4 mouse cellular contexts compared by ENCODE assay signal in the genomic region with DNA sequence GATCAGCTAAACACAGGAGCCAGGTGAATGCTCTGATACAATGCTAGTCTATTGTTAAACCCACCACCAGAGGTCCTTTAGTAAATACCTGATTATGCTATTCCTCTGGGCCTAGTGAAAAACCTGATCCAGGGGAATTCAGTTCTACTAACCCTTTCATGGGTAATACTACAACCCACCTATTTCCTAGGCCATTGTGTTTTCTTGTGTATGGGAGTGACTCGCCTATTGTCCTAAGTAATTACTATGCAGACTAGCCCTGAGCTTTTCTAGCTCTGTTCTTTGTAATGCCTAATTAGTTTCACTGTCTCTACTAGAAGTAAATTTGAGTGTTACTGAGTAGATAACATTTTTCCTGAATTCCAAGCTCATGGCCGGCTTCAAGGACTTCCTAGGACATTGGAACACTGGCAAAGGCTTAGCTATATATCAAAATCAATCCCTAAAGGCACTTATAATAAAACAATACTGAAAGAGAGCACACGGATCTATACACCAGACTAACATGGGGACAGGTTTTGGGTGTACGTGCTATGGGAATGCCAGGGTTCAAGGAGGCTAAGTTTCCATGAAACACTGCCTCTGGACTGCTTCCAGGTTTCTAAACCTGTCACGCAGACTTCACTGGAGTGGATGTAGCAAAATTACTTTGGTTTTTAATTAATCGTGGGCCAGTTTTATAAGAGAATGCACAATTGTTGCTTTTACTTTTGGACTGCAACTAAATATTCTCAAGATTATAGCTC. TPM values are rescaled to one million over a fixed set of nuclear protein-coding genes. Genes with fewer than 3 reads are reported as not detected.
A peak's percentile ranks its signal among the peaks of the same experiment; 100 is the strongest.
DNase-seq lines count a peak whose midpoint lies in the region.

No protein-coding gene starts in this region.

- peak; percentile 95 for DNase-seq in ES-CJ7 (ENCODE audit: low read depth, low spot score)
- peak; percentile 98 for DNase-seq in R1 (ENCODE audit: low read depth, low spot score)
- peak; percentile 92 for DNase-seq in ZHBTc4 (ENCODE audit: low read depth, low spot score)
- DNase-seq in adrenal gland, postnatal 36 days = peak; percentile 7 to 10

RNA-seq across cellular contexts. Expression of a gene that starts 36.3 kb away (rescaled TPM):
- 10 to 100 TPM; 25.7 to 32.7 TPM for total RNA-seq in adrenal gland, postnatal 36 days (2021)

Comparison
In these comparisons a context has a peak if more than half of its experiments do, and no peak if none do; other contexts are left out.
1. Peak in every context shown above with its lines: DNase-seq.
2. DNase-seq: peak in every context shown above with its lines; median percentile 98 in R1; 95 in ES-CJ7; 92 in ZHBTc4; 8 in adrenal gland, postnatal 36 days.